Mouse (Mus musculus): ENCODE measurements around the gene Cecr2.
"Not testable (repeated sequence)": the region's sequence is repeated elsewhere in the genome, so short reads cannot be mapped to it uniquely, and the experiment has no call there.

The Cecr2 gene

DNA sequence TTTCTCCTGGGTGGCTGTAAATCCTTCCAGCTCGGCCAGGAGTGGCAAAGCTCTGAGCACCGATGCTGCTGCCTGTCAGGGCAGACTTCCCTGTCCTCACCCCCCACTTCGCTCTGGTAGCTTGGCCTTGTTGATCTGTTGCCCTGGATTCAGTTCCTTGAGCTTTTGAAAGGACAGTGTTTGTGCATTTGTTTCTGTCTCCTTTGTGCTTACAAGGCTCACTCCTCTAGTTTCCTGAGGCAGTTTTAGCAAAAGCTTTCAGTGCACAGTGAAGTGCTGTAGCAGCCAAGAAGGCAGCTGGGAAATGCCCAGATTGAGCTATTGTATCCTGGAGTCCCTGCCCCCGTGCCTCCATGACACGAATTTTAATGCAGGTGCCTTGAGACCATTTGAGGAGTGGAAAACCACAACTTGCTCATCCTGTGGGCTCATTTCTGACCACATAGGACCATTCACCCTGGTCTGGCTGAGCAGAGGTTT lies 107.0 kb downstream of the Cecr2 start, which contains the start of gene Slc25a18:
Gene Slc25a18 (plus strand): TSS at position 430 of the 480 bp plus-strand sequence.
- no peak for DNase-seq (ENCODE audit: low spot score)

DNA sequence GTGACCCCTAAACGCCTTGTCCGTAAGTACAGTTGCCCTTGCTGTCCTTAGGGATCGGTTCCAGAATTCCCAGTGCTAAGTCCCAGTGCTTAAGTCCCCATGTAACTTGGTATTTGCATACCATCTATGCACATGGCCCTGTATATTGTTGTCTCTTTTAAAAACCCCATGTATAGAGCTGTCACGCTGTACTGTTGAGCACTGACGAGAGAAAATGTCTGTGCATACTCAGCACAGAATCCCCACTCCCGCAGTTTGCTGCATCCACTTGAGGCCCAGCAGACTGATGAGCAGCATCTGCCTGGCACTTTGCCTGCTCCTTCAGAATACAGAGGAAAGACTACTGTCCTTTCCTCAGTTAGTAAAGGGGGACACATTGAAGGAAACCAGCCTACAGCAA lies 107.6 kb downstream of the Cecr2 start:
- no peak for DNase-seq (ENCODE audit: low spot score)

DNA sequence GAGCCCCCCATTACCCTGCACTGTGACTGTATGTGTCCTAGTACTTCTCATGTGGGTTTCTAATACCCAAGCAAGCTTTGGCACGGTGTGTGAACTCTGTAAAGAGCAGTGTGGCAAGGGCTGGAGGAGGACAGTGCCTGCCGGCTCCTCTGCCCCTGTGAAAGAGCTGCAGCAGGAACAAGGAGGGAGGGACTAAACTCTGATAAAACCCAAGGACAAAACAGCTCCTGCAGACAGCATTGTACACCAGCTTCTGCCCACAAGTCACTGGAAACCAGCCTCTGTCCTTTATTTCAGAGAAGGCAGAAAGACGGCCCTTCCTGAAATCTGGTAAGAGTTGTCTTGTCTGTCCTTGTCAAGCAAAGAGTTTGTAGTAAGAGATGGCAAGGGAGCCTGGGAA lies 110.1 kb downstream of the Cecr2 start:
- no peak for DNase-seq (ENCODE audit: low spot score)

DNA sequence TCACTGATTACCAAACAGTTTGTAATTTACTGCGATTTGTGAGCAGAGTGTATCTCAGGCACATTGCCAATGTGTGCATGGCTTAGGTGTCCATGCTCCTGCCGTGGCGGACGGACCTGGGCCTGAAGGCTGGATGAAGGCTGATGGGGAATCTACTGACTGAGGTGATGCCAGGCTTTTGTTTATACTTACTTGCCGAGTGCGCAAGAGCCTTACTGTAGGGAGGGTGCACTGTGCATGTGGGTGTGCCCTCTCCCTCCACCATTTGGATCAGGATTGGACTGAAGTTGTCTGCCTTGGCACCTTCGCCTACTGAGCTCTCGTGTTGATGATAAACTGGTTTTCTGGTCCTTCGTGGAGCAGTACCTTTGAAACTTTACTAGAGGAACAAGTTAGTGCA lies 111.4 kb downstream of the Cecr2 start:
- no peak for DNase-seq (ENCODE audit: low spot score)

DNA sequence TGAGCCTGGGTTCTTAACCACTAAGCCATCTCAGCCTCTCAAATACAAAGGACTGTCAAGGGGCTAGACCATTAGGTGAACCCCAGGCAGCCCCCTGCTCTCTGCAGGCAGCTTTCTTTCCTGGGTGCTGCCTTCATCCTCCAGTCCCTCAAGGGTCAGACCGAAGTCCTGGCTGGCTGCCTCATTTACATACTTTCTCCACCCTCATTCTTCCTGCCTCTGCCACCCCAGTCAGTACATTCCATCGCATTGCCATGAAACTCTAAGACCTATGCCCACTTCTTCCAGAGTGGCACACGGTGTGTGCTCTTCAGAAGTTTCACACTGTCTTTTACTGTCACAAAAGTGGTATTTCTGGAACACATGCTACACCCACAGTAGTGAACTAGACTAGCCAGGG lies 112.1 kb downstream of the Cecr2 start:
- no peak for DNase-seq (ENCODE audit: low spot score)

DNA sequence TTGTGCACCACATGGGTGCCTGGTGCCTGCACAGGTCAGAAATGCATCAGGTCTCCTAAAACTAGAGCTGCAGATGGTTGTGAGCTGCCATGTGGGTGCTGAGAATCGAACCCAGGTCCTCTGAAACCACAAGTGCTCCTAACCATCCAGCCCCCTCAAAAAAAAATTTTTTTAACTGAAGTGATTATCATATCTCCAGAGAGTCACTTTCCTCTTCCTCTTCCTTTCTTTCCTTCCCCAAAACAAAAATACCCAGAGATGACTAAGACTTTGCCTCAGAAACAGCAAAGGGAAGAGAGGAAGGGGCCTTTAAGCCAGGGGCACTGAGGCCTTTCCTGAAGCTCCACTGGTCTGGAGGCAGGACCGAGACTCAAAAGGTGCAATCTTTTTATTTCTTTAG lies 116.8 kb downstream of the Cecr2 start:
- no peak for DNase-seq (ENCODE audit: low spot score)

DNA sequence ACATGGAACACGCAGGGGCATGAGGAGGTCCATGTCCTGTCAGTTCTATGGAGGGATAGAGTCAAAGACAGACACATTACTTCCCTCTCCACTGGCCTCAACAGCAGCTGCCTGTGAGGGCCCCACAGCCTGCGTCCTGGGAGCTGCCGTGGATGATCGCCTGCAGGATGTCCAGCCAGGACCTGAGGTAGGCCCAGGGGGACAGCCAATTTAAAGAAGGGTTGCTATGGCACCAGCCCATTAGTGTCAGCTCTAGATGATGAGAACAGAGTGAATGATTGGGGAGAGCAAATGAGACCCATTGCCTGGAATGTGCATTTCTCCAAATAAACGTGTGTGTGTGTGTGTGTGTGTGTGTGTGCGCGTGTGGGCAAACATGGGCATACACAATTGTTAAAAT lies 118.2 kb downstream of the Cecr2 start:
- DNase-seq (ENCODE audit: low spot score): no peak

DNA sequence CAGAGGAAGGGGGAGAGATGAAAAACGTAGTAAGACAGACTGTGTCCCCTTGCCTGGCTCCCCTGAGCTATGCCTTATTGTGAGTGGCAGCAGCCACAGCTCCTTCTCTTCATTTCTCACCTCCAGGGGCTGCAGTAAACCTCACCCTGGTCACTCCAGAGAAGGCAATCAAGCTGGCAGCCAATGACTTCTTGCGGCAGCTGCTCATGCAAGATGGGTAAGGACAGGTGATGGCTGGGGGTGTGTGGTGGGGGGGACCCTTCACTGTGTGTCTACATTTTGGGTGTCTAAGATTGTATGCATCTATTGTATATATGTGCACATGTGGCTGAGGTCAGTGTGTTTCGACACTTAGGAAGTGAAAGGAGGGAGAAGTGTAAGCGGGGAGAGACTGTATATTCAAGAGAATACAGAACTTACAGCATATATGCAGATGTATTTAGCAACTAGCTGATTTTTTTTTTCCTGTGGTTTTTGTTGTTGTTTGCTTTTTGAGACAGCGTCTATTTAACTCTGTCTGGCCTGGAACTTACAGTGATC lies 122.0 kb downstream of the Cecr2 start:
- DNase-seq (ENCODE audit: low spot score): no peak

DNA sequence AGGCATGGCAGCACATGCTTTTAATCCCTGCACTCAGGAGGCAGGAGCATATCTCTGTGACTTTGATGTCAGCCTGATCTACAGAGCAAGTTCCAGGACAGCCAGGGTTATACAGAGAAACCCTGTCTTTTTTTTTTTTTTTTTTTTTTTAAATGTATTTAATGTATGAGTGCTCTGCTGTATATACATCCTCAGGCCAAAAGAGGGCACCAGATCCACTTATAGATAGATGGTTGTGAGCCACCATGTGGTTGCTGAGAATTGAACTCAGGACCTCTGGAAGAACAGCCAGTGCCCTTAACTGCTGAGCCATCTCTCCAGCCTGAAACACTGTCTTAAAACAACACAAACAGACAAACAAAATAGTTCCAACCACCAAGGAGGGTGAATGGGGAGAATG lies 122.7 kb downstream of the Cecr2 start:
- no peak for DNase-seq (ENCODE audit: low spot score)

DNA sequence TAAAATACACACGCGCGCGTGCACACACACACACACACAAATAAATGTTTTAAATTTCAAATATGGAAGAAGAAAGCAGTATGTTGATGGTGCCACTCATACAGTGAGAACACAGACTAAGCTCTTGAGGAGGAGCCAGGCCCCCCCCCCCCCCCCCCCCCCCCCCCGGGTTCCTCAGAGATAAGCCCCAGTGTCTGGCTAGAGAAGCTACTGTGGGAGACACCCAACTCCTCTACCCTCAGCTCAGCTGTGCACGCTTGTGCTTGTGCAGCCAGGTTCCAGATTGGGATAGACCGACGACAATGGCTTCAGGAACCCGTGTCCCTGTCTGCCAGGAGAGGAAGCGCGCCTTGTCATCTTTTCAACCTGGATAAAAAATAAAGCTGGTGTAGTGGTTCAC lies 124.0 kb downstream of the Cecr2 start:
- DNase-seq (ENCODE audit: low spot score): no peak

DNA sequence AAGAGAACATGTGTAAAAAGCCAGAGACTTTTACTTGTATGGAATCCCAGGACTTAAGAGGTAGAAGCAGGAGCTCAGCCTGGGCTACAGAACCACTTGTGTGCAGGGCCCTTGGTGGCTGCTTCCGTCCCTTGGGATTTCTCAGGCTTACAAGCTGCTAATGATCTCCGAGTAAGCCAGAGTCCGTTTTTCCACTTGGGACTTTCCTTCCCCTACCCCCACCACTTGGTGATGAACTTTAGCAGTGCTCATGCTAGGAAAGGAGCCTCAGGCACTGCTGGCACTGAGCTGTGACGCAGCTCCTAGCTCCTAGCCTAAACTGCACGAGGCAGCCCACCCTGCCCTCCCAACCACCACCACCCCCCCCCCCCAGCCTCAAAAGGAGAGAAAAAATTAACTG lies 124.5 kb downstream of the Cecr2 start:
- DNase-seq (ENCODE audit: low spot score): no peak

DNA sequence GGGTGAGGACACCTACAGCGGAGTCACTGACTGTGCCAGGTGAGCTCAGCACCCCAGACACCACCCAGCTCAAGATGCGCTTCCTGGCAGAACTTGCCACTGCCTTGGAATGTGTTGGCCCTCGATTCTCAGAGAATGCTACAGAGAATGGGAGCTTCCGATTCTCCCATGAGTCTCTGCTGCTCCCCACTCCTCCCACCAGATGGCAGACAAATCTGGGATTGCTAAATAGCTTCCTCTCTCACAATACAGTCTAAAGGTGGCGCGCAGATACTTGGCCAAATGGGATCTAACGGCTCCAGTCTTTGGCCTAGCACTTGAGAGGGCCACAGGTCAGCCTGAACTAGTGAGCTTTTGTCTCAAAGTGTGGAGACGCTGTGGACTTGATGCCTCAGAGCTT lies 126.8 kb downstream of the Cecr2 start:
- peak; percentile 35 for DNase-seq (ENCODE audit: low spot score)

DNA sequence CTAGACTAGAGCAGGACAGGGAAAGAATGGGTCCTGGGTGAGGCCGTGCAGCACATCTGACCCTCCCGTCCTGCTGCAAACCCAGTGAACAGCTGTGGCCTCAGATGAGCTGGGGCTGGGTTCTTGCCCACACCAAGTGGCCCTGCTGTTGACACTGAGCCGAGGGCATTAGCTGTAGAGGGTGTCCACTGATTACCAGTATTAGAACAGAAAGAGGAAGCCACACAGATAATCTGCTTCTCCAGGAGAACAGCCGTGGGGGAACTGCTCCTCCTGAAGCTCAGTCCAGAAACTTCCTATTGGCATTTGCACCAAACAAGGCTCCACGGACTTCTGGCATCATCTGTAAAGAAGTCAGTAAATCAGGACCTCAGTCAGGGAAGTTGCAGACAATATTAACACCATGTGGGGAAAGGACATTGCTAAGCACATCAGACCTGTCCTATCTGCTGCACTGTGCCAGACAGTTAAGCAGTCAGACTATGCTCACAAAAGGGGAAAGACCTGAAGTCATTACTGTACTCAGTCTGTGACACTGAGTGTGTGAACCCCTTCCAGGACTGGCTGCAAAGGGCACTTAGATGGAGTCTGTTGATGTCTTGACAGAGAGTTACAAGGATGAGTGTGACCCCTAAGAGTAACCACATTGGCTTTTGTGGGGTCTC lies 129.4 kb downstream of the Cecr2 start:
- no peak for DNase-seq (ENCODE audit: low spot score)

DNA sequence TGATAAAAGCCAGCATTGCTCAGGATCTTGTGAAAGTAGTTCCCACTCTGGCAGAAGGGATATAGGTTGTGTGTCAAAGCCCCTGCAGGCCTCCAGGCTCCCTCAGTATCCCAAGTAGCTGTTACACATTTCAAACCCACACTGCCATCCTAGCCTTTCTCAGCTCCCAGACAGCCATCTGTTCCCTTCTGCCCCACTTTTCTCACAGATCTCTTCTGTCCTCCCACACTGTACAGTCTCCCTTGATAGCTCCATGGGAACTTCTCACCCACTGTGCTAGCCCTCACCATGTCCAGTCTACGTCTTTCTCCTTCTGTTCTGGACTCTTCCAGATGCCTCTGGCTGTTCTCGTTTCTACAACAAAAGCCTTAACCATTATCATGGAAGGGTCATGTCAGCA lies 129.9 kb downstream of the Cecr2 start:
- no peak for DNase-seq (ENCODE audit: low spot score)

DNA sequence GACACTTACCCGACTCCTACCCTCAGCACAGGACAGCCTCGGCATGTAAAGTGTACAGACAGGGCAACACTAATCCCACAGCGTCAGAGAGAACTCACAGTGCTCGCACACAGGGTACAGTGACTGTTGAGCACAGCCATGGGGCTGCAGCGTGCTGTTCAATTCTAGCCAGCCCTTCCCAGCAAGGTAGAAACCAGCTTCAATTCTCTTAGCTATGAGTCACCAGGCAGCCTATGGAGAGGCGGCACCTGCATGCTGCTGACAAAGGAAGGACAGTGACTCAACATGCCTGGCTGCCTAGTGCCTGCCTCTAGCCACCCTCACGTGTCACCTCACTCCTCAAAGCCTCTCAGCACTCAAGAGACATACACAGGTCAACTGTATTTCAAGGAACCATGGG lies 131.8 kb downstream of the Cecr2 start:
- no peak for DNase-seq (ENCODE audit: low spot score)

DNA sequence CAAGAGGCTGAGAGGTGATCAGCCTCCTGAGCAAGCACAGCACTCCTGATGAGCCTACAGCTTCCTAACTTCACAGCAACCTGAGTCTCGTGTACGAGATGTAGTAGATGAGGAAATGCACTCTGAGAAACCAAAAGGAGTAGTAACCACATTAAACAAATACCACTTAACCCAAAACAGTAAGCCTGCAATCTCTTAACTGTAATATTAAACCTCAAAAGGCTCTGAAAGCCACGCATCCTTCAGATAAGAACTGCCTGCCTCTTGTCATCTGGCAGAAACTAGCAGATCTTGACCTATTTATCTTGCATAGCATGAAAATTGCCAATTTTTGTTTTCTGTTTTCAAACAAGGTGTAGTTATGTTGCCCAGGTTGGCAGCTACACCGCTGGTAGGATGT lies 132.7 kb downstream of the Cecr2 start:
- no peak for DNase-seq (ENCODE audit: low spot score)

DNA sequence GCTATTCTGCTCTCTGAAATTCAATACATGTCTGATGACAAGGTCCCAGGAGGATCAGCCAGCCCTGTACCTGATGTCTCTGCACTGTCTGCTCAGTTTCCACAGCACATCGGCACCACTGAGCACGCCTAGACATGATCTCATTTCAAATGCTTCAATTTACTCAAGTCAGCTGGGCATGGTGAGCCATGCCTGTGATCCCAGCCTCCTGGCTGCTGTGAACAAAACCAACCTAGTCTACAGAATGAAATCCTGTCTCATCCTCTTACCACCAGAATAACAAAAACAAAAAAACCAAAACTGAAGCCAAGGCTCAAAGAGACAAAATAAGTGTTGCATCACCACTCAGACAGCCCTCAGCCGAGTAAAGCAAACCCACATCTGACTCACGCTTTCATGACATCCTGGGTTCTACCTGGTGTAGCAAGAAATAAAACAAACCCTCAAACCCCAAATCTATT lies 133.4 kb downstream of the Cecr2 start:
- no peak for DNase-seq (ENCODE audit: low spot score)

DNA sequence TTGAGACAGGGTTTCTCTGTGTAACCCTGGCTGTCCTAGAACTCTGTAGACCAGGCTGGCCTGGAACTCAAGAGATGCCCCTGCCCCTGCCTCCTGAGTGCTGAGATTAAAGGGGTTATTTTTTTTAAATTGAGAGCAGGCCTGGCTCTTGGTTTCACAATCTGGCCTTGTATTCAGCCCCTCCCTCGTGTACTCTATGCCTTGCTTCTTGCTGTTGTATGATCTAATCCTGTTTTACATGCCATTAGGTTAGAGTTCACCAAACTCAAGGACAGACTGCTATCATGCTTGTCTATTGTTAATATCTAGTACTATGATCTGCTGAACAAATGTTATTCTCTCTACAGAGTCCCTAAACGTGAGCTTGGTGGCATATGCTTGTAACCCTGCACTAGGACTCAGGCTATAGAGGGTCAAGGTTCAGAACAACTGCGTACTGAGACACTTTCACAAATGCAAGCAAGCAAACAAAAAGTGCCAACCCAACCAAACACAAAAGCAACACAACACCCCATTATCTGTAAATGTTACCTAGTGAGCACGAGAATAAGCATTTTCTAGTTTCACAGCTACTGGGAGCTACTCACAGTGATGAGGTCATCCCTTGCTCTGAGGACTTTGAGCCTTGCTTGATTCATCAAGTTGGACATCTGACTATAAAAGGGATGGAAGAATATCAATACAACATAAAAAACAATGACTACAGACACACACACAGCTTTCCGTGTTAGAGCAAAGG lies 141.0 kb downstream of the Cecr2 start:
- DNase-seq (ENCODE audit: low spot score): no peak

DNA sequence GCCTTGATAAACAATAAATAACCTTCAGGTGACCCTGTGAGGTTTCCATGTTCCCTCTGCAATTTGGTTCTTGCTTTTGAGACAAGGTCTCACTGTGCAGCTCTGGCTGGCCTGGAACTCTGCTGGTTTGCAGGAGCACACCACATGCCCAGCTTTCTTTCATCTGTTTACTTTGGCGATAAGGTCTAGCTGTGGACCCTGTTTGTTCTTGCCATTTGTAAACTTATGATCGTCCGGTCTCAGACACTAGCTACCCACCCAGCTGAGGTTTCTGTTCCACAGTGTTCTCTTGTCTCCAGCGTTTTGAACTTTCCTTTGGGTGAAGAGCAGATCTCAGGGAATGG lies 141.5 kb downstream of the Cecr2 start:
- DNase-seq (ENCODE audit: low spot score): no peak

DNA sequence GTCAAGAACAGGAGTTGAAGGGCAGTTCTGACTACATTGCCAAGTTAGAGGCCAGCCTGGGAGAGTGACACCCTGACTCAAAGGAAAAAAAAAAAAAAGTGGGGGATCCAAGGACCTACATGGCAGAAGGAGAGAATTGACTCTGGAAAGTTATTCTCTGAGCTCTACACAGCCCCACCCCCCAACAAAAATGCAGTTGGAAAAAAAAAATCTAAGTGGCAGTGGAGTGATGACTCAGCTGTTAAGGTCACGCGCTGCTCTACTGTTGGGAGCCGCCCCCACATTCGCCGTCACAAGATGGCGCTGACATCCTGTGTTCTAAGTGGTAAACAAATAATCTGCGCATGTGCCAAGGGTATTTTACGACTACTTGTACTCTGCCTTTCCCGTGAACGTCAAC lies 145.8 kb downstream of the Cecr2 start:
- not testable (repeated sequence) for DNase-seq (ENCODE audit: low spot score)

DNA sequence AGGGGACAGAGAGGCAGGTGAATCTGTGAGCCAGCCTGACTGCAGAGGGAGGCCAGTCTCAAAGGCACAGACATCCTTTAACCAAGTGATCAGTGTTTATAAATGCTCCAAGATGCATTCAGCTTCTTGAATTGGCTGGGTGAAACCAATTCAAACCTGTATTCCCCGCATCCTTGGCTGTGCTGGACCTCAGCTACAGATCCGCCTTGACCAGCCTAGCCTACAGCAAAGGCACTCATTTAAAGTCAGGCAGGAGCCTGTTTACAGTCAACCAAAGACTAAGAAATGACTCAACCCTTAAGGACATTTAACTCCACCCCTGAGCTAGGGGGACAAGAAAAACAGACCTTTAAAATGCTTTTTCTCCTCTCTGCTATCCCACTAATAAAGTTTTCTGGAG lies 153.1 kb downstream of the Cecr2 start:
- no peak for DNase-seq (ENCODE audit: low spot score)

DNA sequence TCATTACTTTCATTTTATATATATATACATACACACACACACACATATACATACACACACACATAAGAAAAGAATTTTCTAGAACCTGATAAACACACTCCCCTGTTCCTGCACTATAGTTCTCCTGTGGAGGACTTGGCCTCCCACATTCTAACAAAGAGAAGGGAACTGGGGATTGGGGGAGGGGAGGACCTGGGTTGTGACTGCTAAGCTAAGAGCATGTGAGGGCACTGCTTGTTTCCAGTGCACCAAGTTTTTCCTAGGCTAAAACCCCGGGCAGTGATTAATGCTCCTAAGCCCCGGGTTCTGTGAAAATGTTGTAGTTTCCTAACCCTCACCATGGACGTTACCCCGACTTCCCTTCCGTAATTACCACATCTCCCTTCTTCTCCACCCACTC lies 154.0 kb downstream of the Cecr2 start:
- DNase-seq (ENCODE audit: low spot score): no peak
